ENCODE assay signal across 8 mouse cellular contexts in genomic region chr6:39243511-39243961, GRCm38 (mm10). TPM values are rescaled to one million over a fixed set of nuclear protein-coding genes. Genes with fewer than 3 reads are reported as not detected.
DNase-seq lines count a peak whose midpoint lies in the region; ATAC-seq lines count a peak whose summit lies in the region.

No protein-coding gene starts in this region.

- peak; percentile 24 for DNase-seq in ovary, adult 18-20 months (ENCODE audit: low spot score)
- no peak for DNase-seq in ovary, postnatal 14 days (ENCODE audit: low spot score)
- DNase-seq in heart, adult 18-20 months: peak; percentile 57 to 76
- peak; percentile 76 to 79 for DNase-seq in kidney, adult 8-10 months
- no peak for DNase-seq in spleen, postnatal 36 days (ENCODE audit: low spot score in 2 of 2)
- no peak for DNase-seq in frontal cortex, postnatal 36 days (ENCODE audit: low spot score in 2 of 2)

- H3K36me3 ChIP-seq in neural tube, embryonic 13.5 days: no peaks in the 10 kb centered on the region

- 68% methylated on average over 8 of the region's 8 CpGs for WGBS in neural tube, embryonic 13.5 days

- no peak overlapping the region for H3K4me2 ChIP-seq in neural tube, embryonic 13.5 days

- H3K4me1 ChIP-seq in neural tube, embryonic 13.5 days (replicated peaks): peaks cover 22% of the 10 kb centered on the region

- no peaks in the 10 kb centered on the region for H3K9me3 ChIP-seq in neural tube, embryonic 13.5 days

- H3K27me3 ChIP-seq in neural tube, embryonic 13.5 days: no peaks in the 10 kb centered on the region

- H3K4me3 ChIP-seq in neural tube, embryonic 13.5 days: no peak overlapping the region

- ATAC-seq in neural tube, embryonic 13.5 days (ENCODE audit: low read depth): peak; percentile 24
- ATAC-seq in erythroblast, adult 5-6 weeks (replicated peaks; ENCODE audit: low FRiP score, poor library complexity, severe bottlenecking): no peak

- peak overlapping the region; percentile 73 for H3K27ac ChIP-seq in neural tube, embryonic 13.5 days (replicated peaks)

- H3K9ac ChIP-seq in neural tube, embryonic 13.5 days: no peak overlapping the region

RNA-seq across cellular contexts. Expression of gene Kdm7a, which starts 36.9 kb away (rescaled TPM):
- 10 to 100 TPM; 18.7 to 18.8 TPM for total RNA-seq in heart, adult 18-20 months (2021)
- polyA plus RNA-seq in neural tube, embryonic 13.5 days (2015; fragmentation: Nextera tagmentation; extraction: Ambion mirVana): 9.7 and 11.1 TPM in 2 replicates
- 103 and 107 TPM in 2 replicates for total RNA-seq in erythroblast, adult 5-6 weeks (2015; ENCODE audit: low replicate concordance)
- 216 and 235 TPM in 2 replicates for total RNA-seq in erythroblast, adult 5-6 weeks (2017; ENCODE audit: low replicate concordance)

Comparison
In these comparisons a context has a peak if more than half of its experiments do, and no peak if none do; other contexts are left out.
1. DNase-seq: peak in ovary, adult 18-20 months (single experiment), heart, adult 18-20 months (2 of 2) and kidney, adult 8-10 months (2 of 2); none in ovary, postnatal 14 days (single experiment), spleen, postnatal 36 days (0 of 2) and frontal cortex, postnatal 36 days (0 of 2).
2. RNA of gene Kdm7a, which starts 36.9 kb away (total RNA-seq): 103 to 235 TPM in erythroblast, adult 5-6 weeks; 18.7 to 18.8 TPM in heart, adult 18-20 months; every median in the first group is over 4 times any median in the second.